ENCODE assay signal across 12 mouse cellular contexts in the genomic region with DNA sequence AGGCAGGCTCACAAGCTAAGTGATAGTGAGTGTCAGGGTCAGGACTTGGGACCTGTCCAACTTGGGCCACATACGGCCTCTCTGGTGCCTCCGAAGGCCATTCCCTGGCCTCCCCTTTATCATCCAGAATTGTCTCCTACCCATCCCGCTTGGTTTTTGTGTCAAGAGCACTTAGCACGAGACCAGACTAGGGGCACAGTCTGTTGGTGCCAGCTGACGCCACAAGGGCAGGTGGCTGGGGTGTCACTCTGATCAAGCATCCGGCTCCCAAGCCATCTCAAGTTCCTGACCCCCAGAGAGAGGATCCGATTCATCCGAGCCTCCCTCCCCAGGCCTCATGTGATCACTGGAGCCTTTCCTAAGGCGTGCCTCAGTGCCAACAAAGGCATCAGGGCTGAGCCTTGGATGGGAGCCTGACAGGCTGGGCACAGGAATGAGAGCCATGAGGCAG. TPM values are rescaled to one million over a fixed set of nuclear protein-coding genes. Genes with fewer than 3 reads are reported as not detected.
DNase-seq lines count a peak whose midpoint lies in the region; ATAC-seq lines count a peak whose summit lies in the region.
"Had no signal": no experiment of that assay in that cellular context is flagged by ENCODE, and none has a peak within 500 bp of the region (broad histone marks: within the 10 kb centered on the region; RNA-seq: fewer than 3 reads in every experiment).

No protein-coding gene starts in this region.

- peak overlapping the region; percentile 55 for H3K27ac ChIP-seq in hindbrain, embryonic 12.5 days

- H3K9ac ChIP-seq in hindbrain, embryonic 12.5 days, result no peak overlapping the region; the same call in 1 of the 2 replicates
- H3K9ac ChIP-seq: heart, embryonic 12.5 days had no signal

- H3K4me3 ChIP-seq in hindbrain, embryonic 12.5 days, result no peak overlapping the region
- H3K4me3 ChIP-seq: heart, embryonic 12.5 days had no signal

- peak overlapping the region; percentile 25 for H3K4me2 ChIP-seq in hindbrain, embryonic 12.5 days (replicated peaks)
- H3K4me2 ChIP-seq: heart, embryonic 12.5 days had no signal

- no peaks in the 10 kb centered on the region for H3K36me3 ChIP-seq in hindbrain, embryonic 12.5 days

- peak; percentile 29 for DNase-seq in gastrocnemius, postnatal 14 days
- no peak for DNase-seq in gastrocnemius, adult 18-20 months (ENCODE audit: low spot score)
- DNase-seq in adipocyte (ENCODE audit: low spot score), result peak; percentile 5
- DNase-seq in cerebellum, adult 18-20 months, result peak; percentile 89 to 96
- DNase-seq in spleen, postnatal 10 days (ENCODE audit: low spot score in 2 of 2), result no peak
- no peak for DNase-seq in embryo, embryonic 10 days (ENCODE audit: low spot score)
- no peak for DNase-seq in heart, postnatal 25 days (ENCODE audit: low spot score)
- DNase-seq: kidney, postnatal 14 days; lung, adult 18-20 months; right cerebral cortex, postnatal 4 days had no signal

- no peaks in the 10 kb centered on the region for H3K9me3 ChIP-seq in hindbrain, embryonic 12.5 days (replicated peaks)
- H3K9me3 ChIP-seq: heart, embryonic 12.5 days had no signal

- no peak for ATAC-seq in hindbrain, embryonic 12.5 days (ENCODE audit: low FRiP score)

- H3K27me3 ChIP-seq in hindbrain, embryonic 12.5 days, result no peaks in the 10 kb centered on the region
- H3K27me3 ChIP-seq: heart, embryonic 12.5 days had no signal

- intact Hi-C loops in gastrocnemius, postnatal 14 days (cut with DNase I; ENCODE audit: low total_unique reads), result no loop called here
- intact Hi-C loops in heart, postnatal 25 days (cut with DNase I), result no loop called here

- H3K4me1 ChIP-seq in hindbrain, embryonic 12.5 days, result peaks cover 43% of the 10 kb centered on the region

- WGBS in hindbrain, embryonic 12.5 days, result 38% methylated on average over 9 of the region's 9 CpGs

RNA-seq across cellular contexts. Expression of gene Trim62, which starts 4.3 kb away (rescaled TPM):
- total RNA-seq in gastrocnemius, postnatal 14 days (2021), result 1 to 10 TPM; 1.1 to 1.4 TPM
- total RNA-seq in gastrocnemius, adult 18-20 months (2021), result under 1 TPM; 0.34 to 0.45 TPM
- 21.5 and 24.9 TPM in 2 replicates for polyA plus RNA-seq in hindbrain, embryonic 12.5 days (2016; fragmentation: Nextera tagmentation; extraction: Ambion mirVana)
- 1 to 10 TPM; 1.2 to 1.7 TPM for total RNA-seq in heart, postnatal 25 days (2021)

Comparison
In these comparisons a context has a peak if more than half of its experiments do, and no peak if none do; other contexts are left out.
1. DNase-seq: peak in gastrocnemius, postnatal 14 days (single experiment), adipocyte (single experiment) and cerebellum, adult 18-20 months (2 of 2); none in gastrocnemius, adult 18-20 months (single experiment), spleen, postnatal 10 days (0 of 2), embryo, embryonic 10 days (single experiment) and heart, postnatal 25 days (single experiment).